Mouse (Mus musculus) spleen, postnatal 36 days (tissue): ENCODE data around the gene Fbxl5.
A peak's percentile ranks its signal among the peaks of the same experiment; 100 is the strongest.

Experiments used
- DNase-seq, 2 experiments: peaks; one replicate each; pipeline ENCODE4 v3.0.0; 2022; ENCODE audit warnings: low spot score in 2 of 2, mixed read lengths in 1 of 2

The Fbxl5 gene

DNA sequence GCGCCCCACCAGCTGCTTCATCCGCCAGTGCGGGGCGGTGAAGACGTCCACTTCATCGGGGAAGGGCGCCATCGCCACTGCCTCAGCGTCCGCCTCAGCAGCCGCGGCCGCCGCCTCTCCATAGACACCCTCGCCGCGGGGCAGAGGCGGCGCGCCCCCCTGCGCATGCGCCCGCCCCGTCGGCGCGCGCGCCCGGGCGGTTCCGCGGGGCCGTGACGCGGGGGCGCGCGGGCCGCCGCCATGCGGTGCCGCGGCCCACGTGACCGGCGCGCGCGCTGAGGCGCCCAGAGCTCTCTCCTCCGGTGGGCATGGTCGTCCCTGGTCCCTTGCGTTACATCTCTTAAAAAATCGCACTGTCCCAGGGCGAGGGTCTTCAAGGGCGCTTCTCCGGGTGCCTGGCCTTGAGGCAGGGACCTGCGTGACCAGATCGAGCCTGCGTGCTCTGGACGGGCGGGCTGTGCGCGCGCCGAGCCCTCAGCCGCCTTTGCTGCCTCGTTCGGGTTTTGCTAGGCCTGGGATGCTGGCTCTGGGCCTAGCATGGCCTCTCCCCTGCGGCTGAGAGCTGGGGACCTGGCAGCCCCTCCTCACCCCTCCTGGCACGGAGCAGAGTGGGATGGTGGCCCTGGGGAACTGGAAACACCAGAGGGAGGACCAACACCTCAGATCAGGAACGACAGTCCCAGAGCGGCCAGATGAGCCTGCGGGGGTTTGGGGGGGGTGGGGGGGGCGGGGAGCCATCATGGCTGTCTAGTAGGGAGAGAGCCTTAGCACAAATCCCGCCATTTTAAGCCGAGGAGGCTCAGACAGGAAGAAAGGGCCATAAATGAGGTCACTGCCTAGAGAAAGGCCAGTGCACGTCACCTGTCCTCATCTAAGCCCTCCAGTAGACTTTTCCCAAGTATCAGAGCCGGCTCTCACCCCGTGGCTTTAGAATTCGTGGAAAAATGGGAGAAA, 39.2 kb downstream of the Fbxl5 start:
- peak; percentile 76 to 78 for DNase-seq

DNA sequence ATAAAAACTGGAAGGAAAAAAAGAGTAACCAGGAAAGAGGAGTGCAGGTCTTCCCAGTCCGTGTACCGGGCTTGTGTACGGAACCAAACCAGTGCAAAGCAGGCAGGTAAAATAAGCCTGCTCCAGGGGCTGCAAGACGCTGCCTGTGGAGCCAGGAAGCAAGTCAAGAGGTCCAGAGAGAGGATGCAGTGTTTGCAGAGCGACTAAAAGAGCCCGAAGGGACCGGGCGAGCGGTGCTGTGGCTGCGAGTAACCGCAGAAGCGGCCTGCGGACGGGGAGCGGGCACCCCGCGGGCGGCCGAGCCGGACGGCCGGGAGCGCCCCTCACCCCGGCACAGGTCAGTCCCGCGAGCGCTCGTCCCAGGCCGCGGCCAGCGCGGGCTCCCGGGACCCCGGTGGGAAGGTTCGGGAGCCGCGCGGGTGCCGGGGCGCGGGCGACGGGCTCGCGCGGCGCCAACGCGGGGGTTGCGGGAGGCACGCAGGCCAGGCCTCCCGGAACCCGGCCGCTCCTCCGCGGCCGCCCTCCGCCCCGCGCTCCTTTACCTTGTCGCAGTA, 39.9 kb downstream of the Fbxl5 start:
- peak; percentile 15 to 18 for DNase-seq

DNA sequence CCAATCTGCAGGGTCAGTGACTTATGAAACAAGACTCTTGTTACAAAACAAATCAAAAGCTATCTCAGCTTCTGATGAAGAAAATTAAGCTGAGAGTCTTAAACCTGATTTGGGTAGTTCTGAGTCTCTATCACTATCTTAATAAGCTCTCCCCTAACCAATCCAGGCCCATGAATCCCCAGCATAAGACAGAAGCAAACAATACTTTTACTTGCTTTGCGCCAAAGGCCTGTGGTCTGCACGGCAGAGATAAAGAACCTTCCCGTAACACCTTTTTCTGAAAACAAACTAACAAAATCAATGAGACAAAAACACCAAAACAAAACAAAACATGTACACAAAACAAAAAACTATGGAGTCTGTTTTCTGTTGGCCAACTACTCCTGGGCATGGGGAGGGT, 42.9 kb downstream of the Fbxl5 start:
- no peak for DNase-seq

DNA sequence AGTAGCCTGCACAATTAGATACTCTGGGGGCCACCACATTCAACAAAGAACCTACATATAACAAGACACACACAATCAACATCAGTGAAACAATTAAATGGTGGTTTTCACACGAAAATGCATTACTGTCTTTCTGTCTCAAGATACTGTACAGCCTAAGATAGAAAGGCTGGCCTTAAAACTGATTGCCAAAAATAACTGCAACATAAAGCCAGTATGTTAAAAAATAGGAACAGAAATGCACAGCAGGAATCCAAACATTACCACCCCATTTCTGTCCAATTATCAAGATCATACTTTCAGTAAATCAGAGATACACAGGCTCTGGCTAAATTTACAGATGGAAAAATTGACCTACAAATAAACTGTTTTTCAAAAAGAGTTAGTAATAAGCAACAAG, 44.4 kb downstream of the Fbxl5 start:
- DNase-seq: no peak

DNA sequence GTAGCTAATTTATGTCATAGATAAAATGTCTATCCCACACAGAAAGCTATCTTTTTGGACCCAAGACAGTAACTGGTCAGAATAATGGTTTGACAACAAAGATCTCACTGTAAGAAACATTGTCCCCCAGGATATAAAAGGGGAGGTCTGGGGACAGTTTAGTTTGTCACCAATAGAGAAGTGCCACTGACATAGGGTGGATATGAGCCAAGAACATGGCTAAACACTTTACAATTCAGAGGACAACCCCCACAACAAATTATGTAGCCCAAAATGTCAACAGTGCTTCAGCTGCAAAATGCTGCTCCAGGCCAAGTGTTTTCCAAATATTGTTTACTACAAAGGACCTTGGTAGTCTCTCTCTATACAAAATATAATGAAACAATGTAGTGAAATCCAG, 45.0 kb downstream of the Fbxl5 start:
- DNase-seq: no peak

DNA sequence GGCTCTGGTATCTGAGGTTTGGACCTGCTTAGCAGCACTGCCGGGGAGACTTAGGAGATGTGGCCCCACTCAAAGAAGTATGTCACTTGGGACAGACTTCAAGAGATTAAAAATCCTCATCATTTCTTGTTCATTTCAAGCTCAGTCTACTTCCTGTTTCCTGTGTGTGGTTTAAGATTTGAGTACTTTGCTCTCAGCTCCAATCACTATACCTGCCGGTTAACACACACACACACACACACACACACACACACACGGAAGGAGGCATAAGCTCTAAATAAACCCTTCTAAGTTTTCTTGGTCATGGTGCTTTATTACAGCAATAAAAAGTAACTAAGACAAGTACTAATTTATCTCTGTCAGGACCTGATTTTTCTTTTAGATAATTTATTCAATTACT, 49.9 kb downstream of the Fbxl5 start:
- DNase-seq: peak; percentile 35 to 52

DNA sequence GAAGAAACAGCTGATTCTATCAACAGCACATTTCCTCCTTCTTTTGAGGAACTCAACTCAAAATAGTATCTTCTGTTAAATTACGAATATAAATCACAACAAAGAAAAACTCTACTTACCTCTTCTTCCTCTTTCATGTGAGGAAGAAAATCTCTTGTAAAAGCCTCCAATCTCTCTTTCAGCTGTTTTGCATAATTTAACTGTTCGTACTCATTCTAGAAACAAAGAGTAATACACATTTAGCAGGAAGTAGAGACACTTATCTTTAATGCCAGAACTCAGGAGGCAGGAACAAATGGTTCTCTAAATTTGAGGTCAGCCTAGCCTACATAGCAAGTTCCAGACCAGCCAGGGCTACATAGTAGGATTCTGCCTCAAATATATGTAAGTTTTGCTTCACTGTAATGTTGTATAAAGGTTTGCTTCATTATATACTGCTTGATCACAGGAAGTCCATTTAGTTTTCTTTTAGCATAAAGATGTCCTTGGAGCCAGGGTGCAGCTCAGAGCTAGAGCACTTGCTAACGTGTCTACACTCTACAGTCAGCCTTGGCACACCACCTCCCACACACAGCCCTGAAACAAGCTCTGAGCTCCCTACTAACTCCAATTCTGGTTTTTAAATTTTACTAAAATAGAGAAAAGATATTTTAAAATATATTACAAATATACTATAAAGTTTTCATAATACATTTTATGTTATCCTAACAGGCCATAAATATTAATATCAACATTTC, 50.7 kb downstream of the Fbxl5 start:
- no peak for DNase-seq

DNA sequence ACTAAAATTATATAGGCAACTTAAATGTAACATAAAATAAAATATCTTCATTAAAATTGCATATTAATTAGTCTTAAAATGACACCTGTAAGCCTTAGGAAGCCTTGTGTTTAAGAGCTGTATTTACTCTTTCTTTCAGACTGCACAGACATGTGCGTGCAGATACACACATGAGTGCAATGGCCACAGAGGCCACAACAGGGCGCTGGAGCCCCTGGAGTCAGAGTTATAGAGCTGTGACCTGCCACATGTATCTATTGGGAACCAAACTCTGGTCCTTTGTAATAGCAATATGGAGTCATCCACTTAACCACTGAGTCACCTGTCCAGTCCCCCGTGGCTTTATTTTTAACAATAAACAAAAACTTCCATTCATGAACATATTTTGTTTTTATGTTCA, 72.3 kb downstream of the Fbxl5 start:
- no peak for DNase-seq

DNA sequence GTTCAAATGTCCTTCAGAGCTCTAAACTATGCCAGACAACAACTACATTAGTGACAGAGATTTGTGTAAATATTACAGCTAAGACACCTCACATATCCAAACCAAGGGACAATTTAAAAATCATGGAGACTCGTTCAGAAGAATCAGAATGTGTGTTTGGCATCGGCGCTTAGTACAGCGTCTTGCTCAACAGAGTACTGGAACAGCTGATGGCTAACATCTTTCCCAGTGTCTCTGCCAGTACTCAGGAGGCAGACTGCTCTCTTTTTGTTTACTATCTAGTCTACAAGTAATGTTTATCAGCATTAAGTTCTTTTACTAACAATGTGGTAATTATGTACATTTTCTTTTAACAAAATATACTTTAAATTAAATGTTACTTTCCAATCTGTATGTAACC, 73.4 kb downstream of the Fbxl5 start:
- no peak for DNase-seq

DNA sequence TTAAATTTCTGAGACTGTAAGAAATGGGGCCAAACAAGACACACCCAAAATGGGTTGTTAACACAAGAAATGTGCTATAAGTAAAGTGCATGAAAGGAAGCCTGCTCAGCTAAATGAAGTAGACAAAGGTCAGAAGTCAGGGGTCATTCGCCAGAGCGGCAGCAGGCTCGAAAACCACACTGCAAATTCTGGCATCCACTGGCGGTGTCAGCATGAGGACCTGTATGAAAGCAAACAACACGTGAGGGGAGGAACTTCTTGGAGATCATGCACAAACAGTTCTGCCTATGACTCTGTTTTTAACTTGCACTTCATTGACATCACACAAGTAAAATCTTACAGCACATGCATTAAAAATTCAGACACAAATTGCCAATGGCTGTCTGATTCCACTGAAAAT, 76.3 kb downstream of the Fbxl5 start:
- no peak for DNase-seq

DNA sequence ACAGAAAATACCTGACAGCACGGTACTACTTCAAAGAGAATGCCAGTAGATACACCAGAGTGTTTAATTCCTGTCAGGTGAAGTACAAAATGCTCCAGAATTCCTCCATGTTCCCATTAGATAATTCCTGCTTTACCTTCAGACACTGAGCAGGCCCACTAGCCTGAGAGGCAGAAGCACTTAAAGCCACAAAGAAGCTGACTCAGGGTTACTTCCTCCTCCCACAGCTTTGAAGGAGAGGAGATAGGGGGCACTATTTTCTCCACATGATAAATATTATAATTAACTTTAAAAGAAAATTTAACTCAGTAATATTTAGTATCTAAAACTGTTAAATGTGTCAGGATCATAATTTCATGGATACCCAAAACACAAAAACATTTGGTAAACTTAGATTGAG, 77.3 kb downstream of the Fbxl5 start:
- no peak for DNase-seq

DNA sequence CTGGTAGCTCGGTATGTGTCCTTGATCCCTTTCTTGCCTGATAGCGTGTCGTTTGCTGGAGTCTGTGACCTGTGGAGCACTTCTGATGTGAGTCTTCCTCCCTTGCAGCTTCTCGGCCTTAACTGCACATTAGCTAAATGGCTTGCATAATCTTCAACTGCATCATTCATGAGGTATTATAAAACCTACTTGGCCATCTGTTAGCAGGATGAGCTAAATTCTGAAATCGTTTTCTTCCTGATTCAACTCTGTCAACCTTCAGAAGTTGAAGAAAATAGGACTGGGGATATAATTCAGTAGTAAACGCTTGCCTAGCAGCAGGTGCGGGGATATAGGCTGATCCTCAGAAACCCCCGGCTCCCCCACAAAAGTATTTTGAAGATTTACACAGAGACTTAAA, 89.1 kb downstream of the Fbxl5 start:
- DNase-seq: no peak

DNA sequence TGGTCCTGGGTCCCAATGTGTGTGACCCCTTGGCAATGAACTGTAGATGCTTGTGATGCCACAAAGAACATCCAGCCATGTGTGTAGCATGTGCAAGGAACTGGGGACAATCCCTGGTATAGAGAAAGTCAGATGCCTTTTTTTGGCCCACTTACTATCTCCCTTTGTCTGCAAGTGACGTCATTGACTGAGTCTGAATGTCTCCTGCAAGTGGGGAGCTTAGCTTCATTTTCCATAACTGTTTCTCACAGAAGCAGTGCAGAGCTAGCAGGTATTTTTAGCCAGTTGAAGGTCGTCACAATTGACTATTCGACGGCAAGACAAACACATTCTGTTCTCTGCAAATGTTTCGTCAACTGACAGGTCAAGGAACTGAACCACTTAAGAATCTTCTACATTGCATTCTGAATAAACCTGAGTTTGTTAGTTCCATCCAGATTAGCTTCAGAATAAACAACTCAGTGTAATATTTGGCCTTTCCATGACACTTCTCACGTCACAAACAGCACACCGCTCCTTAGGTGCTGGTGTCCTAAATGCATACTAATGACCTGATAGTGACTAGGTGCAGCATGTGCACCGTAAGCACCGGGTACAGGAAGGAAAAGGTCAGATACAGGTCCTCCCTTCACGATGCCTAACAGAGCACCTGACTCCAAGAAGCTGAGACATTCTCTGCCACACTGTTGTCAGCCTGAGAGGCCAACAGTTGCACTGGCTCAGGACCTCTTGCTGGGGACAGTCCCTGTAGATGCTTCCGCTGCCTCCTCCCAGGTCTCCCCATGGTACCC, 92.9 kb downstream of the Fbxl5 start:
- no peak for DNase-seq

DNA sequence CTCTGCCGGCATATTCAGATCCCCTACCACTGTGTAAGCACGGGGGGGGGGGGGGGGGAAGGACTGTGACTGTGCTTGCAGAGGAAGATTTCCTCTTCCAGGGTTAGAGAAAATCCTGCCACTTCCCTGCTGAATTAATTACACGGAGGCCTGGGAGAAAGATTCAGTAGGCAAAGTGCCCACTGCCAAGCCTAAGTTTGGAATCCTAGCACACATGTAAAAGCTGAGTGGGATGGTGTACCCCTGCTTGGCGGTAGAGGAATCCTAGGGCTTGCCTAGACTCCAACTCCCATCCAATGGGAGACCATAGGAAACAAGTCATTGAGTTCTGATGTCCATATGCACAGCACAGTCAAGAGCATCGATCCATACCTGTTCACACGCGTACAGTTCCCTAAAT, 97.6 kb downstream of the Fbxl5 start:
- DNase-seq: no peak

DNA sequence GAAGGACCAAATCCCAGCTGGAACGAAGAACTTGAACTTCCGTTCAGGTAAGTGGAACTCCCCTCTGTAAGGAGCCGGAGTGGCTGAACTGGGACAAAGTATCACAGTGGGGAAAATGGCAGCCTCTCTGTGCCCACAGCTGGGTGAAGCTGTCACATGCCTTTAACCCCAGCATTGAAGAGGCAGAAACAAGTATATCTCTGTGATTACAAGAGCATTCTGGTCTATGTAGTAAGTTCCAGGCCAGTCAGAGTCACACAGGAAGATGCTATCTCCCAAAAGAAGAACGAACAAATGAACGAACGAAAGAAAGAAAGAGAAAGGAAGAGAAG, 99.0 kb downstream of the Fbxl5 start:
- DNase-seq: no peak

DNA sequence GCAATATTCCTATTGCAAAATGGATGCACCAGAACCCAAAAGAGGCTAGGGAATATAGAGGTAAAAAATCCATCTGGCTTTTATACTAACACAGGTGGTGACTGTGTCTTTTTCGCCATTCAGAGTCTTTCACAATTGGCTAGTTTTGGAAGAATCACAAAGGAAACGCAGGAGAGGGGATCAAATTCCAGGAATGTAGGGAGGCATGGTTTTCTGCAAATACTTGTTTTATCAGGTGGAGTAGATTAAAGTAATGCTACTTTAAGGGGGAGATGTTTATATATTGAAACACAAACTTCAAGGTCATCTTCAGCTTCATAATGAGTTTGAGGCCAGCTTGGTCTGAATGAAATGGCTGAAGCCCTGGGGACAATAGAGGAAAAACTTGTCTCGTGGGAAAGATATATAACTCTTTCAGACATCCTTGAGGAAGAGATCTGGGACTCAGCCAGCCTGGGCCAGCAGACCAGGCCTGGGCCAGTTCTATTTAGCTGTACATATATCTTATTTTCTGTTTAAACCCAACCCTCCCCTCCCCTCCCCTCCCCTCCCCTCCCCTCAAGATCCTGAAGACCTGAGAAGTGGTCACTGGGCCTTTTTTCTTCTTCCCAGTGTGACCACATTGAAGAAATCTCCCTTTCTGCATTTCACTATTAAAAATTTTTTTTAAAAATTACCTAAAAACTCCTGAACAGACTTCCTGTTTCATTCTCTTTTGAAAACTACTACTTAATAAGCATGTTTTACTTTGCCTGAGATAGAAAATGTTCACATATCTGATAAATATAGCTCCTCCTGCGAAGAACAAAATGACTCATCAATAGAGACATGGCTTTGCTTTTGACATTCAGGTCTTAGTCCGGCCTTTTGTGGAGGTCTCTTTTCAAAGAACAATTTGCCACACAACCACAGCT, 99.6 kb downstream of the Fbxl5 start:
- DNase-seq: no peak

DNA sequence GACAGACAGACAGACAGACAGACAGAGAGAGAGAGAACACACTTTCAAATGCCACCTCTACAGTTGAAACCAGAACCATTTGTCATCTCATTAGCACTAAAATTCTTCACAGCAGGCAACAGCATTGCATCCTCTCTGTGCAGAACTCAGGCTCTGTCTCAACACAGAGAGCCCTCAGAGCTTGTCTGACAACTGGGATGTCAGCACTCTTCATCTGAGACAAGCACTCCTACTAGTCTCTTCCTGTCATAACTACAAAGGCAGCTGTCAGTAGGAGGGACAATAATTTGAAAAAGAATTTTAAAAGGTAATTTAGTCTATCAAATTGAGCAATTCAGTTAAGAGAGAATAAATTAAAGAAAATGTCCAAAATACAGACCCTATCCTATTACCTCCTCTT, 122.2 kb downstream of the Fbxl5 start:
- DNase-seq: no peak

DNA sequence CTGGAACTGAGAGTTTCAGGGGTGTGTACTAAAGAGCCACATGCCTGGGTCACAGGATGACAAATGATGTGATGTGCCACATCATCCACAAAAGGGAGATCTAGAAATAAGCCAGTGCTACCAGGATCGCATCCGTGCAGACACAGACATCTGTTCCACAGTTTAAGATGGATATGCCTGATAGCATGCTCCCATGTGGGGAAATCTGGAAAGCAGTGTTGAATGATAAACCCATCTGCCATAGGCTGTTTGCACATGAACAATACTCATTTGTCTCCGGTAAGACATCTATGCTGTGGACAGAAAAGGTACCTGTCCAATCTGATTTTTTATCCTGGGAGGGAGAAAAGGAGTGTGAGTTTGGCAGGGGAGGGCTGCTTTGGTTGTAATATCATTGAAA, 124.3 kb downstream of the Fbxl5 start:
- DNase-seq: no peak
